In the genomic region with DNA sequence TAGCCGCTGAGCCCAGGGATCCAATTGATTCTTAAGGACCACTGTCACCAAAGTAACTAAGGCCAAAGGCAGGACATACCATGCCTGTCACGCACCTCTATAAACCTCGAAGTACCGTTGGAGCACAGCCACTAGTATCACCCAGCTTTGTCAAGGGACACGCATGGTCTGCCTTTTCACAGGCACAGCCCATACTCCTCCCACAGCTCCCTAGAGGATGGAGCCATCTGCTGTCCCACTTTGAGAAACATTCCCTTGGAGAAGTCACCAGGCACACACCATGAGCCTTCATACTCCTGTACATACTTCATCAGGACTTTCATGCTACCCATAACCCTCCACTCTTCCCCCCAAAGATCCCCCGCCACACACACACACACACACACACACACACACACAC, we compare ENCODE assay signal across 27 mouse cellular contexts. TPM values are rescaled to one million over a fixed set of nuclear protein-coding genes. Genes with fewer than 3 reads are reported as not detected.
DNase-seq lines count a peak whose midpoint lies in the region; ATAC-seq and TF ChIP-seq lines count a peak whose summit lies in the region.
"Had no signal": no experiment of that assay in that cellular context is flagged by ENCODE, and none has a peak within 500 bp of the region (broad histone marks: within the 10 kb centered on the region; RNA-seq: fewer than 3 reads in every experiment).

No protein-coding gene starts in this region.

- no peak for ATAC-seq in intestine, embryonic 14.5 days (replicated peaks; ENCODE audit: low FRiP score, low TSS enrichment, low read depth)
- no peak for ATAC-seq in intestine, embryonic 16.5 days
- no peak for ATAC-seq in limb, embryonic 14.5 days (ENCODE audit: low FRiP score, low read depth)
- ATAC-seq in activated CD4-positive, CD25-positive, alpha-beta regulatory T cell, adult 4 months = no peak
- ATAC-seq: forebrain, embryonic 15.5 days had no signal

- H3K4me2 ChIP-seq in intestine, embryonic 14.5 days (ENCODE audit: low read length) = no peak overlapping the region
- no peak overlapping the region for H3K4me2 ChIP-seq in intestine, embryonic 16.5 days (ENCODE audit: low read depth, low read length)
- H3K4me2 ChIP-seq in limb, embryonic 14.5 days (replicated peaks; ENCODE audit: low read depth, low read length, severe bottlenecking) = no peak overlapping the region
- H3K4me2 ChIP-seq: forebrain, embryonic 15.5 days; heart, embryonic 12.5 days; hindbrain, embryonic 14.5 days; kidney, embryonic 15.5 days; liver, embryonic 15.5 days; lung, embryonic 14.5 days had no signal

- DNase-seq in intestine, embryonic 14.5 days (ENCODE audit: low spot score) = peak; percentile 20
- DNase-seq in urinary bladder, adult 2 months (ENCODE audit: low spot score) = peak; percentile 13
- DNase-seq in urinary bladder, adult 18-20 months (ENCODE audit: low spot score in 2 of 2) = no peak
- peak; percentile 1 for DNase-seq in limb, embryonic 14.5 days (ENCODE audit: low spot score)
- no peak for DNase-seq in gastrocnemius, adult 18-20 months (ENCODE audit: low spot score)
- DNase-seq: adrenal gland, adult 2 months; B cell, adult 2 months; cerebellum, adult 11 months; cerebellum, adult 9-10 months; cerebellum, postnatal 36 days; gastrocnemius, adult 2 months; gastrocnemius, postnatal 36 days; heart, adult 18-20 months; kidney, adult 18-20 months; kidney, postnatal 25 days; lung, embryonic 14.5 days; lung, postnatal 14 days; midbrain, embryonic 14.5 days; thymus, adult 18-20 months; thymus, postnatal 36 days had no signal

- no peak for TF ChIP-seq POLR2A in limb, embryonic 14.5 days (IDR thresholded peaks at IDR 0.05; ENCODE audit: borderline replicate concordance, extremely low read depth, insufficient read depth, insufficient read length)

- no peaks in the 10 kb centered on the region for H3K9me3 ChIP-seq in intestine, embryonic 14.5 days (ENCODE audit: control insufficient read depth, low read length)
- H3K9me3 ChIP-seq in intestine, embryonic 16.5 days (ENCODE audit: control insufficient read depth, low read length) = no peaks in the 10 kb centered on the region
- no peaks in the 10 kb centered on the region for H3K9me3 ChIP-seq in limb, embryonic 14.5 days (ENCODE audit: control insufficient read depth, low read length)
- H3K9me3 ChIP-seq: forebrain, embryonic 15.5 days; heart, embryonic 12.5 days; kidney, embryonic 15.5 days; liver, embryonic 15.5 days had no signal

- H3K27ac ChIP-seq in intestine, embryonic 14.5 days (ENCODE audit: low read depth) = no peak overlapping the region
- H3K27ac ChIP-seq in intestine, embryonic 16.5 days (ENCODE audit: low read length) = no peak overlapping the region
- no peak overlapping the region for H3K27ac ChIP-seq in limb, embryonic 14.5 days (replicated peaks; ENCODE audit: low read depth, low read length)
- H3K27ac ChIP-seq: forebrain, embryonic 15.5 days; gastrocnemius, adult 2 months; hindbrain, embryonic 14.5 days; kidney, embryonic 15.5 days; liver, embryonic 15.5 days had no signal

- WGBS in intestine, embryonic 14.5 days = 89% methylated on average over 6 of the region's 6 CpGs
- 96% methylated on average over 6 of the region's 6 CpGs for WGBS in intestine, embryonic 16.5 days
- WGBS in limb, embryonic 14.5 days = 97% methylated on average over 6 of the region's 6 CpGs

- no peak overlapping the region for H3K4me3 ChIP-seq in intestine, embryonic 14.5 days (ENCODE audit: low read depth, low read length)
- H3K4me3 ChIP-seq in intestine, embryonic 16.5 days (ENCODE audit: low read length) = no peak overlapping the region
- H3K4me3 ChIP-seq in limb, embryonic 14.5 days (replicated peaks; ENCODE audit: low read length) = no peak overlapping the region
- H3K4me3 ChIP-seq: forebrain, embryonic 15.5 days; gastrocnemius, adult 2 months; heart, embryonic 12.5 days; kidney, embryonic 15.5 days; liver, embryonic 15.5 days had no signal

- no peaks in the 10 kb centered on the region for H3K27me3 ChIP-seq in intestine, embryonic 14.5 days (replicated peaks; ENCODE audit: control insufficient read depth, insufficient read depth, low read length)
- no peaks in the 10 kb centered on the region for H3K27me3 ChIP-seq in intestine, embryonic 16.5 days (replicated peaks; ENCODE audit: control insufficient read depth, insufficient read depth, low read length)
- H3K27me3 ChIP-seq in limb, embryonic 14.5 days (ENCODE audit: control insufficient read depth, insufficient read depth, low read length) = no peaks in the 10 kb centered on the region
- H3K27me3 ChIP-seq: forebrain, embryonic 15.5 days; heart, embryonic 12.5 days; kidney, embryonic 15.5 days; liver, embryonic 15.5 days had no signal

- H3K9ac ChIP-seq in intestine, embryonic 14.5 days (ENCODE audit: low read length) = no peak overlapping the region
- H3K9ac ChIP-seq in intestine, embryonic 16.5 days (ENCODE audit: low read depth, low read length) = no peak overlapping the region
- no peak overlapping the region for H3K9ac ChIP-seq in limb, embryonic 14.5 days (ENCODE audit: low read depth, low read length, severe bottlenecking)
- H3K9ac ChIP-seq: forebrain, embryonic 15.5 days; heart, embryonic 12.5 days; hindbrain, embryonic 14.5 days; kidney, embryonic 15.5 days; liver, embryonic 15.5 days; lung, embryonic 14.5 days had no signal

- peaks cover 96% of the 10 kb centered on the region for H3K36me3 ChIP-seq in intestine, embryonic 14.5 days (ENCODE audit: control insufficient read depth, insufficient read depth, low read length)
- H3K36me3 ChIP-seq in intestine, embryonic 16.5 days (ENCODE audit: control insufficient read depth, insufficient read depth, low read length) = peaks cover 36% of the 10 kb centered on the region; the same call in 1 of the 2 replicates
- H3K36me3 ChIP-seq in limb, embryonic 14.5 days (ENCODE audit: control insufficient read depth, insufficient read depth, low read length) = peaks cover 96% of the 10 kb centered on the region

- no peaks in the 10 kb centered on the region for H3K4me1 ChIP-seq in intestine, embryonic 14.5 days (replicated peaks; ENCODE audit: control insufficient read depth, insufficient read depth, low read length)
- no peaks in the 10 kb centered on the region for H3K4me1 ChIP-seq in intestine, embryonic 16.5 days (ENCODE audit: control insufficient read depth, insufficient read depth, low read length)
- H3K4me1 ChIP-seq in limb, embryonic 14.5 days (ENCODE audit: control insufficient read depth, insufficient read depth, low read length) = no peaks in the 10 kb centered on the region
- H3K4me1 ChIP-seq: forebrain, embryonic 15.5 days; heart, embryonic 12.5 days; kidney, embryonic 15.5 days; liver, embryonic 15.5 days had no signal

RNA-seq across cellular contexts. Expression of a gene that starts 12.9 kb away (rescaled TPM):
- polyA plus RNA-seq in intestine, embryonic 14.5 days (2014; fragmentation: Nextera tagmentation; extraction: Ambion mirVana) = 143 and 147 TPM in 2 replicates
- polyA plus RNA-seq in intestine, embryonic 16.5 days (2015; fragmentation: Nextera tagmentation; extraction: Ambion mirVana) = 108 and 122 TPM in 2 replicates
- 43.3 and 55.7 TPM in 2 replicates for polyA plus RNA-seq in urinary bladder, adult 2 months (2012; rRNA removed)
- 59.5 and 68.8 TPM in 2 replicates for polyA plus RNA-seq in limb, embryonic 14.5 days (2012; rRNA removed)
- polyA plus RNA-seq in limb, embryonic 14.5 days (2014; fragmentation: Nextera tagmentation; extraction: Ambion mirVana) = 124 and 126 TPM in 2 replicates
- 100 to 1,000 TPM; 116 to 129 TPM for polyA plus RNA-seq in activated CD4-positive, CD25-positive, alpha-beta regulatory T cell, adult 4 months (2017; shearing (Covaris generic))
- 10 to 100 TPM; 57.3 to 65.9 TPM for total RNA-seq in gastrocnemius, adult 18-20 months (2021)

RNA-seq across cellular contexts. Expression of a gene that starts 13.0 kb away (rescaled TPM):
- 9.3 and 10.5 TPM in 2 replicates for polyA plus RNA-seq in intestine, embryonic 14.5 days (2014; fragmentation: Nextera tagmentation; extraction: Ambion mirVana)
- 7.2 and 7.9 TPM in 2 replicates for polyA plus RNA-seq in intestine, embryonic 16.5 days (2015; fragmentation: Nextera tagmentation; extraction: Ambion mirVana)
- polyA plus RNA-seq in urinary bladder, adult 2 months (2012; rRNA removed) = 5.8 and 7.0 TPM in 2 replicates
- 9.9 and 13.5 TPM in 2 replicates for polyA plus RNA-seq in limb, embryonic 14.5 days (2012; rRNA removed)
- polyA plus RNA-seq in limb, embryonic 14.5 days (2014; fragmentation: Nextera tagmentation; extraction: Ambion mirVana) = 9.5 and 9.9 TPM in 2 replicates
- polyA plus RNA-seq in activated CD4-positive, CD25-positive, alpha-beta regulatory T cell, adult 4 months (2017; shearing (Covaris generic)) = 1 to 10 TPM; 3.3 to 4.9 TPM
- 1 to 10 TPM; 4.1 to 4.5 TPM for total RNA-seq in gastrocnemius, adult 18-20 months (2021)

RNA-seq across cellular contexts. Expression of a gene that starts 52.3 kb away (rescaled TPM):
- polyA plus RNA-seq in intestine, embryonic 14.5 days (2014; fragmentation: Nextera tagmentation; extraction: Ambion mirVana) = 22.8 and 24.3 TPM in 2 replicates
- 43.7 and 49.5 TPM in 2 replicates for polyA plus RNA-seq in intestine, embryonic 16.5 days (2015; fragmentation: Nextera tagmentation; extraction: Ambion mirVana)
- polyA plus RNA-seq in urinary bladder, adult 2 months (2012; rRNA removed) = 61.6 and 67.1 TPM in 2 replicates
- polyA plus RNA-seq in limb, embryonic 14.5 days (2012; rRNA removed) = 20.3 and 24.4 TPM in 2 replicates
- 21.7 and 22.5 TPM in 2 replicates for polyA plus RNA-seq in limb, embryonic 14.5 days (2014; fragmentation: Nextera tagmentation; extraction: Ambion mirVana)
- 10 to 100 TPM; 18.3 to 18.4 TPM for polyA plus RNA-seq in activated CD4-positive, CD25-positive, alpha-beta regulatory T cell, adult 4 months (2017; shearing (Covaris generic))
- 1 to 10 TPM; 6.2 to 8.3 TPM for total RNA-seq in gastrocnemius, adult 18-20 months (2021)

Comparison
In these comparisons a context has a peak if more than half of its experiments do, and no peak if none do; other contexts are left out.
1. DNase-seq: peak in intestine, embryonic 14.5 days (single experiment), urinary bladder, adult 2 months (single experiment) and limb, embryonic 14.5 days (single experiment); none in urinary bladder, adult 18-20 months (0 of 2) and gastrocnemius, adult 18-20 months (single experiment).